Mouse (Mus musculus) liver, embryonic 14.5 days (tissue): ENCODE results near the gene Grcc10.

Source experiments
- CTCF ChIP-seq: IDR thresholded peaks from 2 replicates; pipeline ENCODE4 v1.5.1; 2016; ENCODE audit warnings: antibody characterized with exemption, low read depth, control low read depth
- EP300 ChIP-seq: IDR thresholded peaks from 2 replicates; pipeline ENCODE4 v1.6.1; 2016; ENCODE audit warnings: antibody characterized with exemption, low read depth

DNA sequence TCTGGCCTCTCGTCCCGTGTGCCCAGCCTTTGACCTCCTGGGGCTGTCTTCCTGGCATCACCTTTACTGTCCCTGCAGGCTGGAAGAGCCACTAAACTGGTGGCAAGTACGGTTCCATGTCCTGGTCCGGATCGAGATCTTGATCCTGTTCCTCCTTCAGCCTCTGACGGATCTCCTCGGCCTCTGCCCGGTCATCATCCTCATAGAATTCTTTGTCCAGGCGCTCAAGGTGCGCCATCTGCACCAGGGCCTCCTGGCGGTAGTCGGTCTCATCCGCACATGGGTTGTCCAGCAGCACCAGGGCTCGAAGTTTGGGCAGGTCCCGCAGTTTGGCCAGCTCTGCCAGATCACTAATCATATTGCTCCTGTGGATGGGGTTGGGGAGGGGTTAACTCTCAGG, 29.3 kb upstream of the Grcc10 start:
- TF ChIP-seq EP300 (no peak), CTCF (no peak)
